Mouse (Mus musculus): ENCODE results near the gene Eid2.

Gene Eid2

GRCm38 (mm10) chr7:28290638-28291590 is 23.2 kb downstream of the Eid2 start, which contains the start of gene Selenov:
Gene Selenov (minus strand): TSS chr7:28291186.
- in situ Hi-C loops (cut with MboI, MseI), result loop anchor here in 1 of 2 experiments (5.0 kb wide), 2 partner anchors 79 to 144 kb away; no protein-coding TSS in a partner anchor

GRCm38 (mm10) chr7:28294481-28294880 is 26.8 kb downstream of the Eid2 start:
- in situ Hi-C loops (cut with MboI, MseI), result loop anchor here in 1 of 2 experiments (5.0 kb wide), 2 partner anchors 82 to 147 kb away; no protein-coding TSS in a partner anchor

- in situ Hi-C loops (cut with MboI, MseI), result no loop called here
Measured at GRCm38 (mm10) chr7:28298837-28299625, 31.4 kb downstream of the Eid2 start.

- in situ Hi-C loops (cut with MboI, MseI), result loop anchor here in 1 of 2 experiments (5.0 kb wide), 1 partner anchor 115 kb away; no protein-coding TSS in a partner anchor
Measured at GRCm38 (mm10) chr7:28301616-28302433, 34.1 kb downstream of the Eid2 start, which contains the start of gene Dll3. Gene Dll3 (minus strand): TSS chr7:28302238.

- in situ Hi-C loops (cut with MboI, MseI), result no loop called here
Measured at GRCm38 (mm10) chr7:28305641-28306040, 38.0 kb downstream of the Eid2 start.

- in situ Hi-C loops (cut with MboI, MseI), result no loop called here
Measured at GRCm38 (mm10) chr7:28306216-28306615, 38.5 kb downstream of the Eid2 start.

GRCm38 (mm10) chr7:28309737-28310136 is 42.1 kb downstream of the Eid2 start:
- in situ Hi-C loops (cut with MboI, MseI), result no loop called here

- in situ Hi-C loops (cut with MboI, MseI), result no loop called here
Measured at GRCm38 (mm10) chr7:28311151-28311925, 43.7 kb downstream of the Eid2 start.

- in situ Hi-C loops (cut with MboI, MseI), result no loop called here
Measured at GRCm38 (mm10) chr7:28311926-28312543, 44.4 kb downstream of the Eid2 start, which contains the start of gene Timm50. Gene Timm50 (minus strand): TSS chr7:28312072.

GRCm38 (mm10) chr7:28318036-28318435 is 50.4 kb downstream of the Eid2 start:
- in situ Hi-C loops (cut with MboI, MseI), result no loop called here

- in situ Hi-C loops (cut with MboI, MseI), result no loop called here
Measured at GRCm38 (mm10) chr7:28318714-28319113, 51.0 kb downstream of the Eid2 start.

All from T-helper 17 cell (primary cell).